Mouse (Mus musculus): ENCODE data around the gene Ogdh. TPM values are rescaled to one million over a fixed set of nuclear protein-coding genes. Genes with fewer than 3 reads are reported as not detected.
A peak's percentile ranks its signal among the peaks of the same experiment; 100 is the strongest.

Gene Ogdh
- polyA plus RNA-seq, 1 experiment from 2014 or later = 50.1 TPM

DNA sequence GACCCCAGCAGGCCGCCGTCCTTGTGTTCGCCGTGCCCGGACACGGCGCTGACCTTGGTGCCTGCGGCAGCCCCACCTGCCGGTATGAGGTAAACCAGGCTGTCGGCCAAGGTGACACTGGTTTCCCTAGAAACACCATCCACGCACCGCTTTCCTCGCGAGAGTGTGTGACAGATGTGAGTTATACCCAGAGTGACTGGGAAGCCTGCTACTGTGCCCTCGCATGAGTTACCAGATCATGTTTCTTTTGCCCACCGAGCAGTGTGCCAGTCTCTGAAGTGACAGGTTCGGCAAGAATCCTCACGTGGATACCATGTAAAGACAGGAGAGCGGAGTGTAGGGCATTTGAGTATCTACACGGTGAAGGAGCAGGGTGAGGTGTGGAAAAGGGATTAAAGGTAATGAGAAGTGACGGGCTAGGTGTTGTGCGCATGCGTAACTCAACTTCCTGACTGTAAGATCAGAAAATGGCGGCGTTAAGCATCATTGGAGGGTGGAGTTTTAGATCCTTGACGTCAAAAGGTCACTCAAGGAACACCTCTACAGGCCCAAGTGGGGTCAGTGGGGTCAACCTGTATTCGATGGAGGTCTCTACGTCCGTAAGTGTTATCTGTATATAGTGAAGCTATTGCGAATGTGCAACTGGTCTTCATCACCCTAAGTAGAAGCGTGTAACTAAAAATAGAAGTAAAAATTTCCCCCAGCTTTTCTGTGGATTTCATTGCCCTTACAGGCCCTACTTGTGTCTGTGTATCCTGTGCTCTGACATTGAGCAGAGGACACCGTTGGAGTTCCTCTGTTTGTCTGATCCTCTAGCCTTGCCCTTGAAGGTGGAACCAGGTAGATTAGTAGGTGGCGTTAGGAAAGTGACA lies 919 bp downstream of the Ogdh start:
- TF ChIP-seq CTCF (IDR thresholded peaks at IDR 0.05; ENCODE audit: low read depth) = peak; percentile 58
- no peak; the same call in 1 of the 2 replicates for TF ChIP-seq EP300 (IDR thresholded peaks at IDR 0.05; ENCODE audit: low read depth)
- H3K9me3 ChIP-seq (ENCODE audit: low read length) = no peaks in the 10 kb centered on the region
- H3K27ac ChIP-seq (ENCODE audit: low read depth) = peak overlapping the region; percentile 98
- peak overlapping the region; percentile 81 for H3K4me2 ChIP-seq (ENCODE audit: low read depth, low read length)
- no peaks in the 10 kb centered on the region for H3K27me3 ChIP-seq (ENCODE audit: insufficient read depth, low read length)
- peaks cover 7% of the 10 kb centered on the region for H3K36me3 ChIP-seq (replicated peaks; ENCODE audit: insufficient read depth, low read length)
- peak overlapping the region; percentile 70 for H3K4me3 ChIP-seq (ENCODE audit: low read depth, low read length)
- peaks cover 38% of the 10 kb centered on the region for H3K4me1 ChIP-seq (ENCODE audit: insufficient read depth)
- peak overlapping the region; percentile 82 for H3K9ac ChIP-seq (replicated peaks)
- peak; percentile 75 for ATAC-seq
- DNase-seq = no peak
- 13% methylated on average over 33 of the region's 33 CpGs for WGBS (ENCODE audit: insufficient replicate concordance)

DNA sequence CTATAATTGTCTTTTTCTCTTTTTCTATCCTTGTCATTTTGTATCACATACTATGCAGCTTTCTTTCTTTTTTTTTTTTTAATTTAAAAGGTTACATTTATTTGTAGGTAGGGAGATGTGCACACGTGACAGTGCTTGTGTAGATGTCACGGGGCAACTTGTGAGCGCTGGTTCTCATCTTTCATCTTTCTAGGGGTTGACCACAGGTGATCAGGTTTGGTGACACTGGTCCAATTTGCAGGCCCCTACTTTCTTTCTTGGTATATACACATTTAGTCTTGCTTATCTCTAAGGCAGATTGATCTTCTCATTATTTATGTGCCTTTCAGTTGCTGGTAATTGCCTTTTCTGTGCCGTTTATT lies 1.5 kb downstream of the Ogdh start:
- no peak for ATAC-seq
- H3K4me2 ChIP-seq (ENCODE audit: low read depth, low read length) = peak overlapping the region; percentile 81
- no peaks in the 10 kb centered on the region for H3K27me3 ChIP-seq (ENCODE audit: insufficient read depth, low read length)
- H3K9me3 ChIP-seq (ENCODE audit: low read length) = no peaks in the 10 kb centered on the region
- H3K27ac ChIP-seq (ENCODE audit: low read depth) = peak overlapping the region; percentile 98
- 0 out of 2 replicates have a peak overlapping the region, but pooled peaks have one; percentile 82 for H3K9ac ChIP-seq (replicated peaks)
- 93% methylated on average over 4 of the region's 4 CpGs for WGBS (ENCODE audit: insufficient replicate concordance)
- peaks cover 13% of the 10 kb centered on the region for H3K36me3 ChIP-seq (replicated peaks; ENCODE audit: insufficient read depth, low read length)
- TF ChIP-seq EP300 (IDR thresholded peaks at IDR 0.05; ENCODE audit: low read depth) (no peak), CTCF (IDR thresholded peaks at IDR 0.05; ENCODE audit: low read depth) (no peak)
- H3K4me1 ChIP-seq (ENCODE audit: insufficient read depth) = peaks cover 38% of the 10 kb centered on the region
- DNase-seq = no peak
- H3K4me3 ChIP-seq (ENCODE audit: low read depth, low read length) = peak overlapping the region; percentile 70

DNA sequence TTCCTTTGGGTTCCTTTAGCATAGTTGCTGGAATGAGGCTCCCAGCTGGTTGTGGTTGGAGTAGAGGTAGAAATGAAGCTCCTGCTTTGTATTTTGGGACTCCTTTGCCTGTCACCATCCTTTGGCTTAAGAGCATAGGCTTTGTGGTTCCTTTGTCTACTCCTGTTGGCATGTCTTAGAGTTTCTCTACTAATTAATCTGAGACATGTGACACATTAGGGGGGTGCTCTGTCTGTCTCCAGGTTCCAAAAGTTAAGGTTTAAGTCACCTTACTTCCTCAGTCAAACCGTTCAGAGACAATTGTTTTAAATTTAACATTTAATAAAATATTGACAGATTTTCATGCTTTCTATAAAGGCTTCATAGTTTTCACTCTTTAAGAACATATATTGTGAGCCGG lies 2.2 kb downstream of the Ogdh start:
- Histone ChIP-seq H3K9me3 (ENCODE audit: low read length) (no peaks in the 10 kb centered on the region), H3K4me3 (ENCODE audit: low read depth, low read length) (0 out of 2 replicates have a peak overlapping the region, but pooled peaks have one; percentile 70), H3K4me2 (ENCODE audit: low read depth, low read length) (peak overlapping the region; percentile 81), H3K27me3 (ENCODE audit: insufficient read depth, low read length) (no peaks in the 10 kb centered on the region), H3K36me3 (replicated peaks; ENCODE audit: insufficient read depth, low read length) (peaks cover 19% of the 10 kb centered on the region), H3K4me1 (ENCODE audit: insufficient read depth) (peaks cover 38% of the 10 kb centered on the region), H3K9ac (replicated peaks) (no peak overlapping the region), H3K27ac (ENCODE audit: low read depth) (peak overlapping the region; percentile 56; the same call in 1 of the 2 replicates)
- WGBS (ENCODE audit: insufficient replicate concordance) = 85% methylated on average over 2 of the region's 2 CpGs
- DNase-seq (no peak), ATAC-seq (no peak)
- no peak for TF ChIP-seq CTCF (IDR thresholded peaks at IDR 0.05; ENCODE audit: low read depth)
- TF ChIP-seq EP300 (IDR thresholded peaks at IDR 0.05; ENCODE audit: low read depth) = no peak

GRCm38 (mm10) chr11:6294632-6295031 lies 3.2 kb downstream of the Ogdh start:
- H3K36me3 ChIP-seq (replicated peaks; ENCODE audit: insufficient read depth, low read length) = peaks cover 29% of the 10 kb centered on the region
- H3K27ac ChIP-seq (ENCODE audit: low read depth) = peak overlapping the region; percentile 56; the same call in 1 of the 2 replicates
- H3K4me1 ChIP-seq (ENCODE audit: insufficient read depth) = peaks cover 41% of the 10 kb centered on the region
- no peak overlapping the region for H3K4me3 ChIP-seq (ENCODE audit: low read depth, low read length)
- H3K4me2 ChIP-seq (ENCODE audit: low read depth, low read length) = peak overlapping the region; percentile 81
- DNase-seq = peak; percentile 40
- no peaks in the 10 kb centered on the region for H3K27me3 ChIP-seq (ENCODE audit: insufficient read depth, low read length)
- 86% methylated on average over 4 of the region's 4 CpGs for WGBS (ENCODE audit: insufficient replicate concordance)
- no peak for TF ChIP-seq CTCF (IDR thresholded peaks at IDR 0.05; ENCODE audit: low read depth)
- H3K9ac ChIP-seq (replicated peaks) = no peak overlapping the region
- ATAC-seq = no peak
- H3K9me3 ChIP-seq (ENCODE audit: low read length) = no peaks in the 10 kb centered on the region

DNA sequence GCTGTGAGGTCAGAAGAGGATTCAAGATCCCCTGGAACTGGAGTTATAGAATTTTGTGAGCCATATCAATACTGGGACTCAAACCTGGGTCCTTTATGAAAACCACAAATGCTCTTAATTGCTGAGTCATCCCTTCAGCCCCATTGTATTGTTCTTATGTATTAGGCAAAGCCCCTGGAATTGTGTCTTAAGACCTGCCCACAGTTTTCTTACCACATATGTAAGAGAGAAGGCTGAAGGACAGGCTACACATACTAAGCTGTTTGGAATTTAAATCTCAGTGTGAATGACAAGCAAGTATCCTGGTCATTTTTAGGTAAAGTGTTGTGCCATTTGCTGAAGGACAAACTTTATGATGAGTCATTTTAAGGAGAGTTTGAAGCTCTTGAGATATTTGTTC lies 4.6 kb downstream of the Ogdh start:
- Histone ChIP-seq H3K9me3 (ENCODE audit: low read length) (no peaks in the 10 kb centered on the region), H3K4me2 (ENCODE audit: low read depth, low read length) (no peak overlapping the region), H3K27ac (ENCODE audit: low read depth) (no peak overlapping the region), H3K36me3 (replicated peaks; ENCODE audit: insufficient read depth, low read length) (peaks cover 33% of the 10 kb centered on the region), H3K27me3 (ENCODE audit: insufficient read depth, low read length) (no peaks in the 10 kb centered on the region), H3K9ac (replicated peaks) (no peak overlapping the region), H3K4me1 (ENCODE audit: insufficient read depth) (peaks cover 38% of the 10 kb centered on the region), H3K4me3 (ENCODE audit: low read depth, low read length) (no peak overlapping the region)
- no peak for ATAC-seq
- no peak for TF ChIP-seq EP300 (IDR thresholded peaks at IDR 0.05; ENCODE audit: low read depth)
- no peak for TF ChIP-seq CTCF (IDR thresholded peaks at IDR 0.05; ENCODE audit: low read depth)
- DNase-seq = no peak

DNA sequence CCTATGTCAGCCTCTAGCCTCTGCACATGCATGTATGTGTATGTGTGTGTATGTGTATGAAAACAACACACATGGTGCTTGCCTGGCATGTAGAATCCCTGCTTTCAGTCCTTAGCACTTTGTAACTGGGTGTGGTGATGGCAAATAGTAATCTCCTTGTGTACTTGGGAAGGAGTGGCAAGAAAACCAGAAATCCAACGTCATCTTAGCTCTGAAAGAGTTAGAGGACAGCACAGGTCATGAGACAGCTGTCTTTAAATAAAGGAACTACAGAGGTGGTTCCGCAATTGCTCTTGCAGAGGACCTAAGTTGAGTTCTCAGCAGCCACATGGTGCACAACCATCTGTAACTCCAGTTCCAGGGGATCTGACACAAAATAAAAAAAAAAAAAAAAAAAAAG lies 8.0 kb downstream of the Ogdh start:
- Histone ChIP-seq H3K27me3 (ENCODE audit: insufficient read depth, low read length) (no peaks in the 10 kb centered on the region), H3K27ac (ENCODE audit: low read depth) (no peak overlapping the region), H3K36me3 (replicated peaks; ENCODE audit: insufficient read depth, low read length) (peaks cover 47% of the 10 kb centered on the region), H3K4me2 (ENCODE audit: low read depth, low read length) (no peak overlapping the region), H3K4me1 (ENCODE audit: insufficient read depth) (peaks cover 18% of the 10 kb centered on the region), H3K9ac (replicated peaks) (no peak overlapping the region), H3K9me3 (ENCODE audit: low read length) (no peaks in the 10 kb centered on the region), H3K4me3 (ENCODE audit: low read depth, low read length) (no peak overlapping the region)
- TF ChIP-seq CTCF (IDR thresholded peaks at IDR 0.05; ENCODE audit: low read depth) (no peak), EP300 (IDR thresholded peaks at IDR 0.05; ENCODE audit: low read depth) (no peak)
- 65% methylated on average over 2 of the region's 2 CpGs for WGBS (ENCODE audit: insufficient replicate concordance)
- ATAC-seq (peak; percentile 27; the same call in 1 of the 2 replicates), DNase-seq (no peak)

Measured in liver, postnatal 0 days (tissue).